Mouse (Mus musculus) left cerebral cortex, postnatal 10 days (tissue): Measurements from ENCODE around the gene Stk10. TPM values are rescaled to one million over a fixed set of nuclear protein-coding genes. Genes with fewer than 3 reads are reported as not detected.
A peak's percentile ranks its signal among the peaks of the same experiment; 100 is the strongest.
"Not testable (repeated sequence)": the region's sequence is repeated elsewhere in the genome, so short reads cannot be mapped to it uniquely, and the experiment has no call there.

Source experiments
- DNase-seq, 2 experiments: peaks; one replicate each; pipeline ENCODE4 v3.0.0; 2021 to 2022; ENCODE audit warnings: low spot score in 2 of 2, mixed read lengths in 1 of 2; ENCODE audit errors: extremely low spot score in 1 of 2
- intact Hi-C: fragments of 180-260 bp; cut with DNase I; formaldehyde crosslinking; loops from one replicate; pipeline ENCODE4 v1.15.1; 2025
- total RNA-seq, 2 experiments: library from RNA; stranded (reverse); gene quantifications; 2 replicates each; pipeline ENCODE4 v1.2.3; 2021

Gene Stk10
- total RNA-seq, 2 experiments from 2014 or later, result 6.4 to 7.5 TPM

GRCm38 (mm10) chr11:32614463-32614862, 81.4 kb downstream of the Stk10 start:
- no peak for DNase-seq
- intact Hi-C loops, result no loop called here

GRCm38 (mm10) chr11:32615561-32615960, 82.5 kb downstream of the Stk10 start:
- intact Hi-C loops, result no loop called here

DNA sequence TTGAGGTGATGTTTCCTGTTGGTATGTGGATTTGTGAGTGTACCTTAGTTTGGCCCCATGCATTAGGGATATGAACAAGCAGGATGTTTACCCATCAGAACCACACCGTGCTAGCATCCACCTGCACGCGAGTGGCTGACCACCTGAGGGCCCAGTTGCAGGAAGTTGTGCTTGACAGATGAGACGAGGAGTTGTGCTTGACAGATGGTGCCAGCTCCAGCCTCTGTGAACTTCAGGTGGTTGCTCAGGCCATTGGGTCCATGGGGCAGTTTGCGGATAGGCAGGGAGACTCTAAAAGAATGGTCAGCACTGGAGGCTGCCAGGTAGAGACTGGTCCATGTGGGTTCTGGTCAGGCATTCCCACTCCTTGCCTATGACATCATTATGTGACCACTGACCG, 83.0 kb downstream of the Stk10 start:
- DNase-seq, result no peak
- intact Hi-C loops, result no loop called here

More at GRCm38 (mm10) chr11:32615561-32615960, 82.5 kb downstream of the Stk10 start:
- no peak for DNase-seq

- DNase-seq, result no peak
- intact Hi-C loops, result no loop called here
Observed at GRCm38 (mm10) chr11:32618036-32618435, 84.9 kb downstream of the Stk10 start.

DNA sequence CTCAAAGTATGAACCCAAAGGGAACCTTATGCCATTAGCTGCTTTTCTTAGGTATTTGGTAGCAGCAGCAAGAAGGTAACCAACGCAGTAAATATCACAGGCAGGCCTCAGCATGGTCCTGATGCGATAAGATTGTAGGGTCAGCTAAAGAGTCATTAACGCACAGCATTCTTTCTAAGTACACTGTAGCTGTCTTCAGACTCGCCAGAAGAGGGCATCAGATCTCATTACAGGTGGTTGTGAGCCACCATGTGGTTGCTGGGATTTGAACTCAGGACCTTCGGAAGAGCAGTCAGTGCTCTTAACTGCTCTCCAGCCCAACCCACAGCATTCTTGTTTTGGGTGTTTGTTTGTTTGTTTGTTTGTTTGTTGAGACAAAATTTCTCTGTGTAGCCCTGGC, 85.5 kb downstream of the Stk10 start:
- DNase-seq, intact Hi-C loops: not testable (repeated sequence)

DNA sequence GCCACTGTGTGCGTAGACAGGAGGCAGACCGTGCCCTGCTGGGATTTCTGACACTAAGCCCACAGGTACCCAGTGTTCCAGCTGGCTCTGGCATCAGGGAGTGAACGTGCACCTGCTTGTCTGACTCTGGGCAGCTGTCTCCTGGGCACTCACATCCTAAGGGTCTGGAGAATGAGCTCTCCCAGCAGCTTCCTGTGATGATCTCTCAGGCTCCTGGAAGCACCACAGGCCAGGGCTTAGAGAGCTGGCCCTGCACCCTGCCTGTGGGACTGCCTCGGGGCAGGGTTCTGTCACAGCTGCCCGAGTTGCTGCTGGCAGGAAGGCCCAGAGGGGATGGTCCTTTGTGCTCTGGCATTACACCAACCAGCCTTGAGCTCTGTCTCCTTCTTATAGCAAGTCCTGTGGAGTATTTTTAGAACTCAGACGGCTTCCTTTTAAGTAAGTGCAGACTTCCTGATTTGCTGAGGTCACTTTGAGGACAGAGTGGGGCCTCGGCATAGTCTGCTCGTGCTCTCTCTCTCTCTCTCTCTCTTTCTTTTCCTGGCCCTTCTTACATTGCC, 86.2 kb downstream of the Stk10 start:
- peak; percentile 56 to 77 for DNase-seq
- intact Hi-C loops, result no loop called here

GRCm38 (mm10) chr11:32619866-32620456, 86.9 kb downstream of the Stk10 start:
- intact Hi-C loops, result no loop called here
- DNase-seq, result no peak

DNA sequence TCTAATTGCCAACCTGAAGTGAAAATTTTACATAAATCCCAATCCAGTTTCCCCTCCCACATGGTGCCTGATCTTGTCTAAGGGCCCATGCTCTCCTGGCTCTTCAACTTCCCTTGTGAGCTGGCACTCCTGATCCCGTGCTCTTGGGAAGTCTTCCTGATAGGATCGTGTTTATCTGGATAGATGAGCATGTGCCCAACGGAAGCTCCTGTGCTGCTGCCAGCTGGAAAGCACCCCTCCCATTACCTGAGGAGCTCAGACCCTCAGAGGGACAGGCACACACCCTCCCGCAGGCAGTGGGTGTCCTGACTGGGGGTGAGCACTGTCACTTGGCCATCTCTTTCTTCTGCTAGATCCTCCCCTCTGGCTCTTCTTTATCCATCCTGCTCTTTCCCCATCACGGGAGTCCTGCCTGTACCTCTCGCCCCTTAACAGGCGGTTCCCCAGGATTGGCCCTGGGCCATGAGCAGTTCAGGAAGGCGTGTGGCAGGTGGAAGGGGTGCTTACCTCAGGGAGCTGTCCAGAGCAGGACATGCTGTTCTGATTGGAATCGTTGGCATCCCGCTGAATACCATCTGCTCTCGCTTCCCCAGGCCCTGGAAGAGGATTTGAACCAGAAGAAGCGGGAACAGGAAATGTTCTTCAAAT, 88.8 kb downstream of the Stk10 start:
- DNase-seq, result peak in 1 of 2 experiments; percentile 34
- intact Hi-C loops, result no loop called here

DNA sequence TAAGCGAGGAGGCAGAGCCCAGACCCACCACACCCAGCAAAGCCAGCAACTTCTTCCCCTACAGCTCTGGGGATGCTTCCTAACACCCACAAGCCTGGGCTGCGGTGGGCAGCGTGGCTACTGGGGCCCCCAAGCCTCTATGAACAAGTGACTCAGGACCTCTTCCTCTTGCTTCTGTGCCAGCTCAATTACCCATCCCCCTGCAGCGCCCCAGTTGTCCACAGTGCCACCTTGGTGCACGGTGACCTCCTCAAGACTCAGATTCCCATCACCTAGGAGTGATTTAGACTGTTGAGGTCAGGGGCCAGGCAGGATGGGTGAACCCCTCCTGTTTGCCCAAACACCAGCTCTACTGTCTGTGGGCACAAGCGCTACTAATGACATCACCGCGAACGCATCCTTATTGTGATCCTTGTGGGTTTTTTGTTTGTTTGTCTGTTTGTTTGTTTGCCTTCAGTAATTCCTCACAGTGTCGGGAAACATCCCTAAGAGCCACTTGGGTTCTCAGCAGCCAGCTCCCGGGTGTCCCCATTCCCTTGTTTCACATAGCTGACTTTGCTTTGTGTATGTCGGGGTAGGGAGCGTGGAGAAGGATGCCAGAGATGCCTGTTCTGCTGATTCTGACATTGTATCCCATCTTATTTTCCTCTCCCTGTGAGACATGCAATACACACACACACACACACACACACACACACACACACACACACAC, 89.5 kb downstream of the Stk10 start:
- no peak for DNase-seq
- intact Hi-C loops, result no loop called here

- DNase-seq, result peak in 1 of 2 experiments; percentile 28
- intact Hi-C loops, result no loop called here
Observed at GRCm38 (mm10) chr11:32623236-32623635, 90.1 kb downstream of the Stk10 start.

DNA sequence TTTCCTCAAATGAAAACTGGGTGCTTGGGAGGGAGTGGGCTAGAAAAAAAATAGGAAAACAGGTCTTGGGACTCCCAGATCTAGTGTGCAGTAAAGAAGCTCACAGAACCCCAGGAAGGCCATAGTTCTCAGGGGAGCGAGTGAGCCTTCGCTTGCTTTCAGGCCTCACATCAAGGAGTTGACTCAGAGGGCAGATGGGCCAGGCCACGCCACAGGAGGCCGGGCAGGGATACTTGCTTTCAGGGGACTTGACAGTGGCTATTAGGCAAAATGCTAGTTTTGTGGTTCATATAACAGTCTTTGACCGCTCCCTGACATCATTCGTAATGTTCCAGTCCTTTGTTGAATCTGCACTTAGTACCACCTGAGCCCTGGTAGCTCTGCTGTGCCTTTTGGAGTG, 90.8 kb downstream of the Stk10 start:
- intact Hi-C loops, result no loop called here
- no peak for DNase-seq

- intact Hi-C loops, result loop anchor here (5.0 kb wide), 1 partner anchor 82 kb away; no protein-coding TSS in a partner anchor
- DNase-seq, result peak in 1 of 2 experiments; percentile 79
Observed at GRCm38 (mm10) chr11:32625677-32626076, 92.6 kb downstream of the Stk10 start.

DNA sequence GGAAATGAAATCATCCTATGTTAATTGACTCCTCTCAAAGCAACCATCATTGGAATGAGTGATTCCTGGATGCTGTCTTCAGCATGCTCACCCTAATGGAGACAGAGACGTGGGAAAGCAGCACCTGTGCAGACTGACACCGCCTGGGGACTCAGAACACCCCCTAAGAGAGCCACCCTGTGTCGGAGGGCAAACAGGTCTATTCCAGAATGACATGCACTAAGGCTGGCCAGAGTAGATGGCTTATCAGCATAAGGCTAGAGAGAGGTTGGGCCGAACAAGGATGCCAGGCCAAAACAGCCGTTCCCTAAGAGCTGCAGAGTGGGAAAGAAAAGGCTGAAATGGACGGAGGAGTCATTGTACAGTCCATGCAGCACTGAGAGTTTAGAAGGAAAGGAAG, 93.0 kb downstream of the Stk10 start:
- no peak for DNase-seq
- intact Hi-C loops, result loop anchor here (5.0 kb wide), 1 partner anchor 81 kb away; no protein-coding TSS in a partner anchor

- DNase-seq, result no peak
- intact Hi-C loops, result loop anchor here (5.0 kb wide), 1 partner anchor 79 kb away; no protein-coding TSS in a partner anchor
Observed at GRCm38 (mm10) chr11:32627900-32628299, 94.8 kb downstream of the Stk10 start.

GRCm38 (mm10) chr11:32629713-32630211, 96.7 kb downstream of the Stk10 start:
- DNase-seq, result no peak
- intact Hi-C loops, result loop anchor here (5.0 kb wide), 1 partner anchor 78 kb away; no protein-coding TSS in a partner anchor

DNA sequence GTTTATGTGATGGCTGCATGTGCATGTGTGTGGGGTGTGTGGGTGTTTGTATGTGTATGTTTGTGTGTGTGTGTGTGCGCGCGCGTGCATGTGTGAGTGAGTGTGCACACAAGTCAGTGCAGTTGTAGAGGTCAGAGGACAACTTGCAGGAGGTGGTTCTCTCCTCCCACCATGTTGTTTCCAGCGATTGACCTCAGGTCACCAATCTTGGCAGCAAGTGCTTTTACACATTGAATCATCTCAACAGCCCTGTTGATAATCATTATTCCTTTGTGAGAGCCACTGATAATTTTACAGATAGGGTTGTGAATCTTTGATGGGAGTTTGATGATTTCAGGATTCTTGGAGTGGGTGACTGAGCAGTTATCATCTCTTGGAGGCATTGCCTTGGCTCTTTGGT, 99.6 kb downstream of the Stk10 start:
- intact Hi-C loops, result no loop called here
- DNase-seq, result no peak

DNA sequence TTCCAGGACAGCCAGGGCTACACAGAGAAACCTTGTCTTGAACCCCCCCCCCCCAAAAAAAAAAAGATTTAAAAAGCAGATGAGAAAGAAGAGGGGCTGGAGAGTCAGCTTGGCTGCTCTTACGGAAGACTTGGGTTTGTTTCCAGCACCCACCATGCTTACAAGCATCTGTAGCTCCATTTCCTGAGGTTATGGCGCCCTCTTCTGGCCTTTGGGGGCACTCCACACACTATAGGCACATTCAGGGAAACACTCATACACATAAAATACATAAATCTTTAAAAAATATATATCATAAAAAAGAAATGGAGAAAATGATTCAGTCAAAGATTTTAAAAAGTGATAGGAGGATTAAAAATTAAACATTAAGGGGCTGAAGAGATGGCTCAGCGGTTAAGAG, 100.4 kb downstream of the Stk10 start:
- intact Hi-C loops, result no loop called here
- no peak for DNase-seq

DNA sequence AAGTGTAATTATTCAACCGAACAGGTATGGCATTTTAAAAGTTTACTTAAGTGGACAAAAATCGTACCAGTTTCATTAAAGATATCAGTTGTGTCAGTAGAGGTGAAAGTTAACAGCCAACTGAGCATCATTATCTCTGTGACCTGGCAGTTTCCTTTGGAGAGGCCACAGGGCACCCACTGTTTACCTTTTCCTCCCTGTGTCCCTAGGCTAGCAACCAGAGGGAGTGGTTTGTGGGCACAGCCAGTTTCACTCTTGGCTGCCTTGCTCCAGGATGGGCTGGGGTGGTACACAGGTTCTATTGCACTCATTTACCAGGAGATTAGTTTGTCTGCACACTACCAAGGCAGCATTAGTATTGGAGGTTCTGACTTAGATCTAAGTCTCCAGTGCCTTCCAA, 101.0 kb downstream of the Stk10 start:
- intact Hi-C loops, result no loop called here
- no peak for DNase-seq

GRCm38 (mm10) chr11:32634842-32635241, 101.7 kb downstream of the Stk10 start:
- intact Hi-C loops, result no loop called here
- DNase-seq, result no peak
